Comparison of ENCODE assay signal across 18 mouse cellular contexts in the genomic region with DNA sequence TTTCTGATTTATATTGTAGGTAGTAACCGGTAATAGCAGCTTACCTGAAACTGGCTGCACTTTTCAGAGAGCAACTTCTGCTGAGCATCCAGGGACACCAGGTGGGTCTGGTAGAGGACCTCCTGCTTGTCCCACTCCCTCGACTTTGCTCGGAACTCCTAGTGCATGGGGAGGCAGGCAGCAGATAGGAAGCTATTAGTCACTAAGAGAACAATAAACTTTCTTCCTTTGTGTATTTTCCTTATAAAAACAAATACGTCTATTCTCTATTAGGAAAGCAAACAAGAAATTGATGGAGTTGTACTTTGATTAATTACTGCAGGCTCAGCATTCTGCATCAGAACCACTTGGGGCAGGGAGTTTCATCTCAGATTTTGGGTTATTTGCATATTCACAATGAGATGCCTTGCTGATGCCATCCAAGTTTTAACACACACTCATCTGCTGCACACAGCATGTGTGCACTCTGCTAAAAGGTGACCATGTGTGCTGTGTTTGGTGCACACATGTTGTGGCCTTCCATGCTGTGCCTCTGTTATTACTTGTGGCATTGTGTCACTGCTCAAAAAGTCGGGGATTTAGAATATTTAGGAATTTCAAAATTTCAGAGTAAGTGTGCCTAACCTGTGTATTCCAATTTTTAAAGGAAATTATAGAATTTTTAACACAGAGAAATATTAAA. TPM values are rescaled to one million over a fixed set of nuclear protein-coding genes. Genes with fewer than 3 reads are reported as not detected.
A peak's percentile ranks its signal among the peaks of the same experiment; 100 is the strongest.
DNase-seq lines count a peak whose midpoint lies in the region; ATAC-seq and TF ChIP-seq lines count a peak whose summit lies in the region.
"Had no signal": no experiment of that assay in that cellular context is flagged by ENCODE, and none has a peak within 500 bp of the region (broad histone marks: within the 10 kb centered on the region; RNA-seq: fewer than 3 reads in every experiment).

No protein-coding gene starts in this region.

- H3K4me3 ChIP-seq in heart, embryonic 15.5 days = no peak overlapping the region
- H3K4me3 ChIP-seq in kidney, postnatal 0 days (replicated peaks; ENCODE audit: low read depth, low read length) = no peak overlapping the region
- no peak overlapping the region for H3K4me3 ChIP-seq in lung, postnatal 0 days (ENCODE audit: low read depth, low read length)
- H3K4me3 ChIP-seq: forebrain, embryonic 13.5 days; hindbrain, embryonic 13.5 days; megakaryocyte, embryonic 14.5 days had no signal

- peak; percentile 18 for TF ChIP-seq EP300 in lung, postnatal 0 days (IDR thresholded peaks at IDR 0.05)

- TF ChIP-seq CTCF in kidney, postnatal 0 days (IDR thresholded peaks at IDR 0.05; ENCODE audit: low read depth) = no peak
- TF ChIP-seq CTCF in lung, postnatal 0 days (IDR thresholded peaks at IDR 0.05) = no peak

- H3K9me3 ChIP-seq in heart, embryonic 15.5 days (replicated peaks) = no peaks in the 10 kb centered on the region
- H3K9me3 ChIP-seq in kidney, postnatal 0 days (replicated peaks; ENCODE audit: low read length) = no peaks in the 10 kb centered on the region
- H3K9me3 ChIP-seq in lung, postnatal 0 days (ENCODE audit: low read length) = no peaks in the 10 kb centered on the region
- H3K9me3 ChIP-seq: forebrain, embryonic 13.5 days; hindbrain, embryonic 13.5 days; megakaryocyte, embryonic 14.5 days had no signal

- no peaks in the 10 kb centered on the region for H3K27me3 ChIP-seq in heart, embryonic 15.5 days
- no peaks in the 10 kb centered on the region for H3K27me3 ChIP-seq in kidney, postnatal 0 days (ENCODE audit: insufficient read depth, low read length)
- no peaks in the 10 kb centered on the region for H3K27me3 ChIP-seq in lung, postnatal 0 days (replicated peaks; ENCODE audit: insufficient read depth, low read length)
- H3K27me3 ChIP-seq: forebrain, embryonic 13.5 days; hindbrain, embryonic 13.5 days; megakaryocyte, embryonic 14.5 days had no signal

- intact Hi-C loops in left cerebral cortex, postnatal 25 days (cut with DNase I) = no loop called here

- peak overlapping the region; percentile 20; the same call in 1 of the 2 replicates for H3K27ac ChIP-seq in heart, embryonic 15.5 days
- H3K27ac ChIP-seq in kidney, postnatal 0 days = 0 out of 2 replicates have a peak overlapping the region, but pooled peaks have one; percentile 25
- 0 out of 2 replicates have a peak overlapping the region, but pooled peaks have one; percentile 32 for H3K27ac ChIP-seq in lung, postnatal 0 days (ENCODE audit: low read length)
- H3K27ac ChIP-seq: forebrain, embryonic 13.5 days; hindbrain, embryonic 13.5 days had no signal

- no peak for DNase-seq in heart, adult 8-10 months (ENCODE audit: low spot score)
- DNase-seq in kidney, postnatal 0 days (ENCODE audit: low spot score) = peak; percentile 33
- no peak for DNase-seq in kidney, adult 9 months
- DNase-seq in lung, postnatal 0 days (ENCODE audit: low spot score) = peak; percentile 20
- no peak for DNase-seq in lung, postnatal 14 days
- no peak for DNase-seq in left cerebral cortex, postnatal 25 days (ENCODE audit: low spot score in 2 of 2)
- DNase-seq: adrenal gland, postnatal 14 days; cerebellum, adult 9-10 months; gastrocnemius, postnatal 10 days; heart, postnatal 36 days had no signal

- no peak overlapping the region for H3K9ac ChIP-seq in heart, embryonic 15.5 days
- H3K9ac ChIP-seq in kidney, postnatal 0 days (ENCODE audit: low read depth, low read length) = no peak overlapping the region
- H3K9ac ChIP-seq in lung, postnatal 0 days (replicated peaks; ENCODE audit: low read depth) = no peak overlapping the region
- H3K9ac ChIP-seq: forebrain, embryonic 13.5 days; hindbrain, embryonic 13.5 days had no signal

- no peak overlapping the region for H3K4me2 ChIP-seq in heart, embryonic 15.5 days
- H3K4me2 ChIP-seq in kidney, postnatal 0 days (ENCODE audit: low read length) = no peak overlapping the region
- H3K4me2 ChIP-seq in lung, postnatal 0 days (replicated peaks; ENCODE audit: low read depth, low read length) = no peak overlapping the region
- H3K4me2 ChIP-seq: forebrain, embryonic 13.5 days; hindbrain, embryonic 13.5 days had no signal

- no peaks in the 10 kb centered on the region for H3K36me3 ChIP-seq in heart, embryonic 15.5 days
- no peaks in the 10 kb centered on the region for H3K36me3 ChIP-seq in kidney, postnatal 0 days (ENCODE audit: insufficient read depth, low read length)
- H3K36me3 ChIP-seq in lung, postnatal 0 days (ENCODE audit: insufficient read depth, low read length) = no peaks in the 10 kb centered on the region
- H3K36me3 ChIP-seq: hindbrain, embryonic 13.5 days had no signal

- no peak for ATAC-seq in heart, embryonic 15.5 days (replicated peaks; ENCODE audit: insufficient number of reproducible peaks, insufficient read depth, low FRiP score, low read depth)
- no peak for ATAC-seq in kidney, postnatal 0 days (replicated peaks; ENCODE audit: low FRiP score, low read depth)
- ATAC-seq in lung, postnatal 0 days = peak; percentile 56
- ATAC-seq: activated CD4-positive, CD25-positive, alpha-beta regulatory T cell, adult 4 months; forebrain, embryonic 13.5 days; inflammation-experienced regulatory T-cells, adult 6 months; midbrain, embryonic 16.5 days had no signal

- H3K4me1 ChIP-seq in heart, embryonic 15.5 days (replicated peaks) = no peaks in the 10 kb centered on the region
- H3K4me1 ChIP-seq in kidney, postnatal 0 days (replicated peaks; ENCODE audit: insufficient read depth, low read length) = no peaks in the 10 kb centered on the region; the same call in 1 of the 2 replicates
- no peaks in the 10 kb centered on the region for H3K4me1 ChIP-seq in lung, postnatal 0 days (ENCODE audit: insufficient read depth, low read depth, low read length)
- H3K4me1 ChIP-seq: hindbrain, embryonic 13.5 days; megakaryocyte, embryonic 14.5 days had no signal

- 59% methylated on average over 5 of the region's 5 CpGs for WGBS in heart, embryonic 15.5 days
- 45% methylated on average over 5 of the region's 5 CpGs for WGBS in kidney, postnatal 0 days
- WGBS in lung, postnatal 0 days = 40% methylated on average over 5 of the region's 5 CpGs

RNA-seq across cellular contexts. Expression of a gene that starts 26.7 kb away (rescaled TPM):
- polyA plus RNA-seq in heart, embryonic 15.5 days (2015; fragmentation: Nextera tagmentation; extraction: Ambion mirVana) = 0.89 and 1.0 TPM in 2 replicates
- total RNA-seq in heart, adult 8-10 months (2022) = under 1 TPM in 1 of 4 experiments, not detected in 3; 0.25 TPM
- 0.70 and 0.74 TPM in 2 replicates for polyA plus RNA-seq in kidney, postnatal 0 days (2015; fragmentation: Nextera tagmentation; extraction: Ambion mirVana)
- 4.1 and 4.7 TPM in 2 replicates for polyA plus RNA-seq in lung, postnatal 0 days (2015; fragmentation: Nextera tagmentation; extraction: Ambion mirVana)
- total RNA-seq in left cerebral cortex, postnatal 25 days (2021) = under 1 TPM; 0.30 to 0.34 TPM
- polyA plus RNA-seq: C2C12 had no signal

Comparison
In these comparisons a context has a peak if more than half of its experiments do, and no peak if none do; other contexts are left out.
1. DNase-seq: peak in kidney, postnatal 0 days (single experiment) and lung, postnatal 0 days (single experiment); none in heart, adult 8-10 months (single experiment), kidney, adult 9 months (single experiment), lung, postnatal 14 days (single experiment) and left cerebral cortex, postnatal 25 days (0 of 2).
2. Peak in every context shown above with its lines, with median percentiles within 50 percentile points of each other: H3K27ac ChIP-seq.